Mouse (Mus musculus) cerebellum, adult 2 months (tissue): Measurements from ENCODE around the gene Sytl3.
"Not testable (repeated sequence)": the region's sequence is repeated elsewhere in the genome, so short reads cannot be mapped to it uniquely, and the experiment has no call there.

Experiments
- CTCF ChIP-seq: fragments of 200-500 bp; IDR thresholded peaks from 2 replicates; pipeline ENCODE4 v1.5.1; 2011; ENCODE audit warnings: low read depth, mild to moderate bottlenecking, control low read depth, low read length, moderate library complexity, borderline replicate concordance; ENCODE audit not compliant: insufficient read depth
- POLR2A ChIP-seq: fragments of 200-500 bp; IDR thresholded peaks from 2 replicates; pipeline ENCODE4 v1.6.1; 2011; ENCODE audit warnings: low read length, control low read depth, borderline replicate concordance; ENCODE audit not compliant: insufficient read depth

DNA sequence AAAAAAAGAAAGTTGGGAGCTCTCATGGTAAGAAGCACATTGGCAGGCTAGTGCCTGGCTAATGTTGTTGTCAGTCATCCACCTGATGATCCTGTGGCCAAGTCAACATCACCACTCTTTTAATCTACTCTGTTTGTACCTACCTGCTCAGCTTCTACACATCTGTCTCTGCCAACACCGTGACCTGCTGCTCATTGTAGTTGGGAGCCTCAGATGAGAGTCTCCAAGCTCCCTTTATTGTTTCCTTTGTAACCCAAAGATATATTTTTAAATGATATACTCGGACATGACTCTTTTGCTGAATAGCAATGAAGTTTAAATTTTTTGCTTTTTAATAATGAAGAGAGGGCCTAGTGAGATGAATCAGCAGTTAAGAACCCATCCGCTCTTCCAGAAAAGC, 2.4 kb upstream of the Sytl3 start:
- not testable (repeated sequence) for TF ChIP-seq CTCF, POLR2A
